ENCODE assay signal across 30 mouse cellular contexts in genomic region chr4:57049281-57049921, GRCm38 (mm10). TPM values are rescaled to one million over a fixed set of nuclear protein-coding genes. Genes with fewer than 3 reads are reported as not detected.
DNase-seq lines count a peak whose midpoint lies in the region; ATAC-seq and TF ChIP-seq lines count a peak whose summit lies in the region.
"Had no signal": no experiment of that assay in that cellular context is flagged by ENCODE, and none has a peak within 500 bp of the region (broad histone marks: within the 10 kb centered on the region; RNA-seq: fewer than 3 reads in every experiment).

No protein-coding gene starts in this region.

- intact Hi-C loops in gastrocnemius, adult 2 months (cut with DNase I) = no loop called here

- no peak overlapping the region for H3K27ac ChIP-seq in forebrain, embryonic 14.5 days (ENCODE audit: low read depth, low read length)
- H3K27ac ChIP-seq in forebrain, embryonic 13.5 days = no peak overlapping the region
- H3K27ac ChIP-seq in midbrain, embryonic 13.5 days = no peak overlapping the region
- no peak overlapping the region for H3K27ac ChIP-seq in gastrocnemius, adult 2 months
- H3K27ac ChIP-seq: embryonic facial prominence, embryonic 15.5 days; hindbrain, embryonic 15.5 days; kidney, embryonic 15.5 days; limb, embryonic 12.5 days; liver, embryonic 15.5 days; neural tube, embryonic 12.5 days; stomach, postnatal 0 days had no signal

- no peak overlapping the region for H3K4me3 ChIP-seq in forebrain, embryonic 14.5 days (ENCODE audit: low read depth, low read length)
- H3K4me3 ChIP-seq in forebrain, embryonic 13.5 days = no peak overlapping the region
- H3K4me3 ChIP-seq in midbrain, embryonic 13.5 days (replicated peaks) = no peak overlapping the region
- no peak overlapping the region for H3K4me3 ChIP-seq in gastrocnemius, adult 2 months
- H3K4me3 ChIP-seq: embryonic facial prominence, embryonic 10.5 days; embryonic facial prominence, embryonic 15.5 days; hindbrain, embryonic 15.5 days; kidney, embryonic 15.5 days; limb, embryonic 12.5 days; liver, embryonic 15.5 days; myocyte; neural tube, embryonic 12.5 days had no signal

- WGBS in forebrain, embryonic 14.5 days = 36% methylated on average over 5 of the region's 5 CpGs
- WGBS in forebrain, embryonic 13.5 days = 34% methylated on average over 5 of the region's 5 CpGs
- 41% methylated on average over 5 of the region's 5 CpGs for WGBS in midbrain, embryonic 13.5 days

- no peaks in the 10 kb centered on the region for H3K36me3 ChIP-seq in forebrain, embryonic 14.5 days (ENCODE audit: control insufficient read depth, insufficient read depth, low read length)
- H3K36me3 ChIP-seq in forebrain, embryonic 13.5 days (ENCODE audit: poor library complexity, severe bottlenecking) = no peaks in the 10 kb centered on the region
- no peaks in the 10 kb centered on the region for H3K36me3 ChIP-seq in midbrain, embryonic 13.5 days
- H3K36me3 ChIP-seq: embryonic facial prominence, embryonic 10.5 days; embryonic facial prominence, embryonic 15.5 days; hindbrain, embryonic 15.5 days; kidney, embryonic 15.5 days; limb, embryonic 12.5 days; liver, embryonic 15.5 days; neural tube, embryonic 12.5 days had no signal

- no peaks in the 10 kb centered on the region for H3K27me3 ChIP-seq in forebrain, embryonic 14.5 days (replicated peaks; ENCODE audit: control insufficient read depth, insufficient read depth, low read length)
- no peaks in the 10 kb centered on the region for H3K27me3 ChIP-seq in forebrain, embryonic 13.5 days
- no peaks in the 10 kb centered on the region for H3K27me3 ChIP-seq in midbrain, embryonic 13.5 days
- H3K27me3 ChIP-seq: embryonic facial prominence, embryonic 15.5 days; hindbrain, embryonic 15.5 days; kidney, embryonic 15.5 days; limb, embryonic 12.5 days; liver, embryonic 15.5 days; neural tube, embryonic 12.5 days had no signal

- peak; percentile 23 for DNase-seq in forebrain, embryonic 14.5 days (ENCODE audit: low spot score)
- DNase-seq in layer of hippocampus, adult 9-11 months = peak; percentile 25
- DNase-seq in layer of hippocampus, adult 9-10 months (ENCODE audit: low spot score) = no peak
- DNase-seq in brain, adult 2 months (ENCODE audit: low read depth, low spot score) = peak; percentile 63
- no peak for DNase-seq in gastrocnemius, adult 2 months
- DNase-seq: adrenal gland, postnatal 14 days; gastrocnemius, postnatal 36 days; heart, adult 18-20 months; heart, postnatal 36 days; kidney, adult 18-20 months; lung, embryonic 14.5 days; lung, postnatal 14 days; thymus, adult 2 months; thymus, postnatal 36 days had no signal

- H3K4me1 ChIP-seq in forebrain, embryonic 14.5 days (ENCODE audit: control insufficient read depth, insufficient read depth, low read length) = peaks cover 16% of the 10 kb centered on the region
- peaks cover 43% of the 10 kb centered on the region for H3K4me1 ChIP-seq in forebrain, embryonic 13.5 days
- H3K4me1 ChIP-seq in midbrain, embryonic 13.5 days (replicated peaks) = peaks cover 28% of the 10 kb centered on the region
- H3K4me1 ChIP-seq: embryonic facial prominence, embryonic 15.5 days; kidney, embryonic 15.5 days; liver, embryonic 15.5 days; neural tube, embryonic 12.5 days had no signal

- no peak for ATAC-seq in forebrain, embryonic 14.5 days
- no peak for ATAC-seq in forebrain, embryonic 13.5 days
- 0 out of 2 replicates have a peak, but pooled peaks have one; percentile 43 for ATAC-seq in midbrain, embryonic 13.5 days
- ATAC-seq: CD4-positive, CD25-positive, alpha-beta regulatory T cell, adult 4 months had no signal

- no peak overlapping the region for H3K4me2 ChIP-seq in forebrain, embryonic 14.5 days (ENCODE audit: low read length)
- H3K4me2 ChIP-seq in forebrain, embryonic 13.5 days = no peak overlapping the region
- H3K4me2 ChIP-seq in midbrain, embryonic 13.5 days (replicated peaks) = no peak overlapping the region
- H3K4me2 ChIP-seq: embryonic facial prominence, embryonic 15.5 days; heart, embryonic 11.5 days; hindbrain, embryonic 15.5 days; kidney, embryonic 15.5 days; limb, embryonic 12.5 days; liver, embryonic 15.5 days; lung, embryonic 14.5 days; neural tube, embryonic 12.5 days had no signal

- H3K9ac ChIP-seq in forebrain, embryonic 14.5 days (ENCODE audit: low read length) = no peak overlapping the region
- no peak overlapping the region for H3K9ac ChIP-seq in forebrain, embryonic 13.5 days
- no peak overlapping the region for H3K9ac ChIP-seq in midbrain, embryonic 13.5 days (replicated peaks)
- H3K9ac ChIP-seq: embryonic facial prominence, embryonic 15.5 days; hindbrain, embryonic 15.5 days; kidney, embryonic 15.5 days; limb, embryonic 12.5 days; liver, embryonic 15.5 days; lung, embryonic 14.5 days; neural tube, embryonic 12.5 days had no signal

- H3K9me3 ChIP-seq in forebrain, embryonic 14.5 days (replicated peaks; ENCODE audit: control insufficient read depth, low read length) = no peaks in the 10 kb centered on the region
- no peaks in the 10 kb centered on the region for H3K9me3 ChIP-seq in forebrain, embryonic 13.5 days (replicated peaks)
- 0 out of 2 replicates have a peak, but pooled peaks cover 5% of the 10 kb centered on the region for H3K9me3 ChIP-seq in midbrain, embryonic 13.5 days
- H3K9me3 ChIP-seq: embryonic facial prominence, embryonic 10.5 days; embryonic facial prominence, embryonic 15.5 days; hindbrain, embryonic 15.5 days; kidney, embryonic 15.5 days; limb, embryonic 12.5 days; liver, embryonic 15.5 days; neural tube, embryonic 12.5 days had no signal

- TF ChIP-seq CTCF in gastrocnemius, adult 2 months (IDR thresholded peaks at IDR 0.05) = no peak

RNA-seq across cellular contexts. Expression of gene Frrs1l, which starts 59.2 kb away (rescaled TPM):
- 13.8 and 18.9 TPM in 2 replicates for polyA plus RNA-seq in forebrain, embryonic 14.5 days (2014; fragmentation: Nextera tagmentation; extraction: Ambion mirVana)
- polyA plus RNA-seq in forebrain, embryonic 13.5 days (2015; fragmentation: Nextera tagmentation; extraction: Ambion mirVana) = 10.9 and 11.6 TPM in 2 replicates
- 10.9 and 12.0 TPM in 2 replicates for polyA plus RNA-seq in midbrain, embryonic 13.5 days (2015; fragmentation: Nextera tagmentation; extraction: Ambion mirVana)
- under 1 TPM in 1 of 2 experiments, not detected in 1; 0.03 TPM for total RNA-seq in gastrocnemius, adult 2 months (2021)
- total RNA-seq: gastrocnemius, adult 18-20 months; gastrocnemius, postnatal 36 days; liver, adult 2 months had no signal
- polyA plus RNA-seq: CD4-positive, CD25-positive, alpha-beta regulatory T cell, adult 4 months; liver, adult 2 months; myocyte; spleen, adult 2 months; thymus, adult 2 months had no signal

Comparison
In these comparisons a context has a peak if more than half of its experiments do, and no peak if none do; other contexts are left out.
1. DNase-seq: peak in forebrain, embryonic 14.5 days (single experiment), layer of hippocampus, adult 9-11 months (single experiment) and brain, adult 2 months (single experiment); none in layer of hippocampus, adult 9-10 months (single experiment) and gastrocnemius, adult 2 months (single experiment).